ENCODE assay signal across 35 mouse cellular contexts in the genomic region with DNA sequence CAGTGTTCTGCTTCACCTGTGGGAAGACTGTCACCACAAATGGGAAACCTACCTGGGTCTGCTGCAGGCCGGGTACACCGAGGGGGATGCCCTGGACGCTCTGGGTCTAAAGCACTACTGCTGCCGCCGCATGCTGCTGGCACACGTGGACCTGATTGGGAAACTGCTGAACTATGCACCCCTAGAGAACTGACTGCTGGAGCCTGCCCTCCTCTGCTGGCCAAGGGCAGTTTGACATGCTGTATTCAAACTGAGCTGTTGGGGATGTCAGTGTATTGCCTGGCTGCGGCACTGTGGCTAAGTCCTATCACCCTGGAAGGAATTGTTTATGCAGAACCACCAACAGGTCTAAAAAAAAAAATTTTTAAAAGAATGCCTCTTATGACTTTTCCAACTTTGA. TPM values are rescaled to one million over a fixed set of nuclear protein-coding genes. Genes with fewer than 3 reads are reported as not detected.
DNase-seq lines count a peak whose midpoint lies in the region; ATAC-seq and TF ChIP-seq lines count a peak whose summit lies in the region.
"Had no signal": no experiment of that assay in that cellular context is flagged by ENCODE, and none has a peak within 500 bp of the region (broad histone marks: within the 10 kb centered on the region; RNA-seq: fewer than 3 reads in every experiment).

No protein-coding gene starts in this region.

- no peak overlapping the region for H3K4me3 ChIP-seq in gastrocnemius, adult 2 months
- H3K4me3 ChIP-seq in ES-Bruce4 (ENCODE audit: low read depth, low read length), result peak overlapping the region; percentile 45
- no peak overlapping the region for H3K4me3 ChIP-seq in midbrain, embryonic 11.5 days (ENCODE audit: low read depth, low read length)
- H3K4me3 ChIP-seq: embryonic facial prominence, embryonic 12.5 days; embryonic facial prominence, embryonic 15.5 days; heart, adult 2 months; heart, embryonic 10.5 days; heart, embryonic 13.5 days had no signal

- peak; percentile 11 for DNase-seq in gastrocnemius, adult 2 months
- DNase-seq in gastrocnemius, postnatal 36 days, result no peak
- DNase-seq in R1 (ENCODE audit: low read depth, low spot score), result peak; percentile 33
- DNase-seq in midbrain, embryonic 11.5 days (ENCODE audit: low spot score, missing footprints), result no peak
- DNase-seq in Muller cell, postnatal 12 days (ENCODE audit: inconsistent ontology term), result no peak
- DNase-seq: adrenal gland, adult 8-10 months; adrenal gland, postnatal 36 days; B cell, adult 2 months; cerebellum, adult 18-20 months; cerebellum, adult 9-10 months; cerebellum, postnatal 14 days; forebrain, postnatal 0 days; gastrocnemius, postnatal 25 days; heart, adult 2 months; heart, postnatal 14 days; heart, postnatal 4 days; kidney, adult 18-20 months had no signal

- intact Hi-C loops in gastrocnemius, adult 2 months (cut with DNase I), result no loop called here
- intact Hi-C loops in gastrocnemius, postnatal 36 days (cut with DNase I), result no loop called here

- peaks cover 2% of the 10 kb centered on the region for H3K4me1 ChIP-seq in ES-Bruce4 (ENCODE audit: control insufficient read depth, insufficient read depth, low read length)
- H3K4me1 ChIP-seq in midbrain, embryonic 11.5 days (ENCODE audit: control insufficient read depth, insufficient read depth, low read length), result no peaks in the 10 kb centered on the region
- H3K4me1 ChIP-seq: embryonic facial prominence, embryonic 12.5 days; embryonic facial prominence, embryonic 15.5 days; heart, embryonic 10.5 days; heart, embryonic 13.5 days had no signal

- no peak overlapping the region for H3K27ac ChIP-seq in gastrocnemius, adult 2 months
- H3K27ac ChIP-seq in ES-Bruce4 (ENCODE audit: insufficient read depth, low read length), result no peak overlapping the region
- H3K27ac ChIP-seq in midbrain, embryonic 11.5 days (ENCODE audit: low read depth, low read length), result no peak overlapping the region
- H3K27ac ChIP-seq: embryonic facial prominence, embryonic 12.5 days; embryonic facial prominence, embryonic 15.5 days; heart, adult 2 months; heart, embryonic 10.5 days; heart, embryonic 13.5 days; hindbrain, embryonic 14.5 days; hindbrain, postnatal 0 days had no signal

- H3K27me3 ChIP-seq in ES-Bruce4 (ENCODE audit: control insufficient read depth, insufficient read depth, low read length, poor library complexity, severe bottlenecking), result no peaks in the 10 kb centered on the region
- no peaks in the 10 kb centered on the region for H3K27me3 ChIP-seq in midbrain, embryonic 11.5 days (ENCODE audit: control insufficient read depth, insufficient read depth, low read length)
- H3K27me3 ChIP-seq: CH12.LX; embryonic facial prominence, embryonic 12.5 days; embryonic facial prominence, embryonic 15.5 days; heart, embryonic 13.5 days had no signal

- TF ChIP-seq EP300 in ES-Bruce4 (IDR thresholded peaks at IDR 0.05; ENCODE audit: insufficient read depth, low read depth, low read length), result 0 out of 2 replicates have a peak, but pooled peaks have one; percentile 39

- 75% methylated on average over 7 of the region's 7 CpGs for WGBS in midbrain, embryonic 11.5 days

- H3K9ac ChIP-seq in ES-Bruce4 (ENCODE audit: low read depth, poor library complexity, severe bottlenecking), result no peak overlapping the region; the same call in 1 of the 2 replicates
- no peak overlapping the region for H3K9ac ChIP-seq in midbrain, embryonic 11.5 days (ENCODE audit: low read length)
- H3K9ac ChIP-seq: embryonic facial prominence, embryonic 12.5 days; embryonic facial prominence, embryonic 15.5 days; forebrain, postnatal 0 days; heart, embryonic 13.5 days; hindbrain, embryonic 14.5 days had no signal

- no peak for ATAC-seq in midbrain, embryonic 11.5 days (ENCODE audit: low FRiP score)
- ATAC-seq: forebrain, embryonic 14.5 days; forebrain, postnatal 0 days; hindbrain, postnatal 0 days; inflammation-experienced regulatory T-cells, adult 6 months; intestine, embryonic 16.5 days had no signal

- no peak overlapping the region for H3K4me2 ChIP-seq in midbrain, embryonic 11.5 days
- H3K4me2 ChIP-seq: embryonic facial prominence, embryonic 12.5 days; embryonic facial prominence, embryonic 15.5 days; heart, embryonic 13.5 days; hindbrain, embryonic 14.5 days had no signal

- peaks cover 5% of the 10 kb centered on the region for H3K9me3 ChIP-seq in ES-Bruce4 (replicated peaks; ENCODE audit: control insufficient read depth, insufficient read depth, low read length, poor library complexity, severe bottlenecking)
- H3K9me3 ChIP-seq in midbrain, embryonic 11.5 days (ENCODE audit: control insufficient read depth, low read length), result no peaks in the 10 kb centered on the region
- H3K9me3 ChIP-seq: embryonic facial prominence, embryonic 12.5 days; embryonic facial prominence, embryonic 15.5 days; heart, embryonic 10.5 days; heart, embryonic 13.5 days had no signal

- no peaks in the 10 kb centered on the region; the same call in 1 of the 2 replicates for H3K36me3 ChIP-seq in ES-Bruce4 (ENCODE audit: control insufficient read depth, insufficient read depth, low read length, poor library complexity, severe bottlenecking)
- H3K36me3 ChIP-seq in midbrain, embryonic 11.5 days (ENCODE audit: control insufficient read depth, insufficient read depth, low read length), result no peaks in the 10 kb centered on the region
- H3K36me3 ChIP-seq: embryonic facial prominence, embryonic 12.5 days; embryonic facial prominence, embryonic 15.5 days; heart, embryonic 10.5 days; heart, embryonic 13.5 days had no signal

- no peak for TF ChIP-seq CTCF in gastrocnemius, adult 2 months (IDR thresholded peaks at IDR 0.05)
- TF ChIP-seq CTCF in ES-Bruce4 (IDR thresholded peaks at IDR 0.05; ENCODE audit: low read depth, low read length), result no peak

- TF ChIP-seq POLR2A in ES-Bruce4 (IDR thresholded peaks at IDR 0.05; ENCODE audit: insufficient read depth, low read length), result no peak

RNA-seq across cellular contexts. Expression of gene Sgo2b, which starts 18.9 kb away (rescaled TPM):
- total RNA-seq in gastrocnemius, adult 2 months (2021), result not detected
- total RNA-seq in gastrocnemius, postnatal 36 days (2021), result not detected
- 1.4 and 1.5 TPM in 2 replicates for polyA plus RNA-seq in ES-Bruce4 (2011; ENCODE audit: insufficient read depth, insufficient read length, low read depth, missing spikeins)
- polyA plus RNA-seq in midbrain, embryonic 11.5 days (2014; fragmentation: Nextera tagmentation; extraction: Ambion mirVana), result 0.04 TPM in 1 of 2 replicates, not detected in the other
- total RNA-seq: adrenal gland, adult 8-10 months; adrenal gland, postnatal 36 days; CH12.LX; gastrocnemius, adult 8-10 months; gastrocnemius, postnatal 25 days; granulocyte monocyte progenitor cell, adult 5-6 weeks; heart, adult 2 months; heart, postnatal 14 days; heart, postnatal 4 days; MEL had no signal
- polyA plus RNA-seq: embryonic facial prominence, embryonic 15.5 days; forebrain, embryonic 11.5 days; forebrain, embryonic 14.5 days; frontal cortex, adult 2 months; heart, adult 2 months; heart, embryonic 10.5 days; heart, embryonic 13.5 days; heart, embryonic 16.5 days; hindbrain, embryonic 11.5 days; inflammation-experienced regulatory T-cells, adult 6 months; intestine, embryonic 16.5 days had no signal

Comparison
In these comparisons a context has a peak if more than half of its experiments do, and no peak if none do; other contexts are left out.
1. DNase-seq: peak in gastrocnemius, adult 2 months (single experiment) and R1 (single experiment); none in gastrocnemius, postnatal 36 days (0 of 2), midbrain, embryonic 11.5 days (single experiment) and Muller cell, postnatal 12 days (single experiment).